In the genomic region with DNA sequence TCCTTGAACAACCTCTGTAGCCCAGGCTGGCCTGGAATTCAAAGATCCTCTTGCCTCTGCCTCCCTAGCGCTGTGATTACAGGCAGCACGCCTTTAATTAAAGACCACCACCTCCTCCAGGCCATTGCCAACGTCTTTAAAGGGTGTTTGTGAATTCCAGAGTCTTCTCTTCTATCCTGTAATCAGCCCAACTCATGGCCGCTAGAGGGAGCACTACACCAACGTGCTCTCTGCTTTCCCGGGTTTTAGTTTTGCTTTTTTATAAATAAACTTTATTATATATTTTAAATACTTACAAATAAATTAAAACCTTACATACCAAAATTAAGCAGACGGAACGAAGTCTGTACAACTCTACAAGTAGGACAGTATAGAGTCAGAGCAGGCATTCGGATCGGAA, we compare ENCODE assay signal across 8 mouse cellular contexts. TPM values are rescaled to one million over a fixed set of nuclear protein-coding genes. Genes with fewer than 3 reads are reported as not detected.
DNase-seq lines count a peak whose midpoint lies in the region; ATAC-seq and TF ChIP-seq lines count a peak whose summit lies in the region.

No protein-coding gene starts in this region.

- no peaks in the 10 kb centered on the region for H3K9me3 ChIP-seq in forebrain, postnatal 0 days (ENCODE audit: low read length)
- H3K9me3 ChIP-seq in hindbrain, postnatal 0 days (ENCODE audit: low read length): no peaks in the 10 kb centered on the region

- no peaks in the 10 kb centered on the region for H3K36me3 ChIP-seq in forebrain, postnatal 0 days (ENCODE audit: insufficient read depth)
- no peaks in the 10 kb centered on the region for H3K36me3 ChIP-seq in hindbrain, postnatal 0 days (ENCODE audit: insufficient read depth, low read length)

- H3K4me1 ChIP-seq in forebrain, postnatal 0 days (ENCODE audit: insufficient read depth): peaks cover 9% of the 10 kb centered on the region
- H3K4me1 ChIP-seq in hindbrain, postnatal 0 days (ENCODE audit: insufficient read depth, low read length): peaks cover 11% of the 10 kb centered on the region; the same call in 1 of the 2 replicates

- peak overlapping the region; percentile 42 for H3K4me2 ChIP-seq in forebrain, postnatal 0 days (ENCODE audit: low read depth)
- H3K4me2 ChIP-seq in hindbrain, postnatal 0 days (ENCODE audit: low read depth, low read length): peak overlapping the region; percentile 41

- H3K4me3 ChIP-seq in forebrain, postnatal 0 days (ENCODE audit: low read depth, low read length): peak overlapping the region; percentile 31
- peak overlapping the region; percentile 18; the same call in 1 of the 2 replicates for H3K4me3 ChIP-seq in hindbrain, postnatal 0 days (ENCODE audit: low read length)

- no peak for ATAC-seq in forebrain, postnatal 0 days
- ATAC-seq in hindbrain, postnatal 0 days: no peak
- 0 out of 2 replicates have a peak, but pooled peaks have one; percentile 22 for ATAC-seq in megakaryocyte progenitor cell, adult 5-6 weeks (replicated peaks; ENCODE audit: poor library complexity)

- WGBS in forebrain, postnatal 0 days: 5% methylated on average over 10 of the region's 10 CpGs
- 9% methylated on average over 10 of the region's 10 CpGs for WGBS in hindbrain, postnatal 0 days

- intact Hi-C loops in left cerebral cortex, postnatal 10 days (cut with DNase I): no loop called here

- TF ChIP-seq CTCF in forebrain, postnatal 0 days (IDR thresholded peaks at IDR 0.05; ENCODE audit: low read depth): peak; percentile 76
- TF ChIP-seq CTCF in hindbrain, postnatal 0 days (IDR thresholded peaks at IDR 0.05; ENCODE audit: low read depth): peak; percentile 79

- DNase-seq in right cerebral cortex, adult 18-20 months: peak; percentile 68
- DNase-seq in right cerebral cortex, postnatal 36 days (ENCODE audit: low spot score in 2 of 2): no peak
- DNase-seq in cerebellum, adult 9-10 months: peak; percentile 87
- peak; percentile 88 for DNase-seq in forebrain, postnatal 0 days
- peak; percentile 86 for DNase-seq in hindbrain, postnatal 0 days (ENCODE audit: low spot score)
- peak; percentile 73 to 79 for DNase-seq in left cerebral cortex, postnatal 10 days (ENCODE audit: extremely low spot score in 1 of 2, low spot score in 2 of 2)
- DNase-seq in spleen, postnatal 10 days (ENCODE audit: low spot score in 2 of 2): peak; percentile 77 to 90

- H3K27ac ChIP-seq in forebrain, postnatal 0 days (ENCODE audit: low read depth, low read length): peak overlapping the region; percentile 67
- no peak overlapping the region for H3K27ac ChIP-seq in hindbrain, postnatal 0 days

- H3K9ac ChIP-seq in forebrain, postnatal 0 days: no peak overlapping the region
- H3K9ac ChIP-seq in hindbrain, postnatal 0 days (replicated peaks; ENCODE audit: low read length): no peak overlapping the region

- H3K27me3 ChIP-seq in forebrain, postnatal 0 days (ENCODE audit: insufficient read depth, low read length): no peaks in the 10 kb centered on the region
- H3K27me3 ChIP-seq in hindbrain, postnatal 0 days (ENCODE audit: insufficient read depth, low read length): no peaks in the 10 kb centered on the region

RNA-seq across cellular contexts. Expression of a gene that starts 2.3 kb away (rescaled TPM):
- total RNA-seq in forebrain, postnatal 0 days (2014; rRNA removed): 105 and 131 TPM in 2 replicates
- polyA plus RNA-seq in forebrain, postnatal 0 days (2015; fragmentation: Nextera tagmentation; extraction: Ambion mirVana): 70.4 and 77.6 TPM in 2 replicates
- total RNA-seq in hindbrain, postnatal 0 days (2014; rRNA removed): 209 and 213 TPM in 2 replicates
- 81.9 and 82.8 TPM in 2 replicates for polyA plus RNA-seq in hindbrain, postnatal 0 days (2015; fragmentation: Nextera tagmentation; extraction: Ambion mirVana)
- total RNA-seq in left cerebral cortex, postnatal 10 days (2021): 10 to 100 TPM; 89.6 to 91.0 TPM
- total RNA-seq in megakaryocyte progenitor cell, adult 5-6 weeks (2015): 10.5 and 13.2 TPM in 2 replicates
- total RNA-seq in megakaryocyte progenitor cell, adult 5-6 weeks (2017): 19.9 and 25.7 TPM in 2 replicates

RNA-seq across cellular contexts. Expression of a gene that starts 18.7 kb away (rescaled TPM):
- 55.2 and 69.8 TPM in 2 replicates for total RNA-seq in forebrain, postnatal 0 days (2014; rRNA removed)
- 42.4 and 43.6 TPM in 2 replicates for polyA plus RNA-seq in forebrain, postnatal 0 days (2015; fragmentation: Nextera tagmentation; extraction: Ambion mirVana)
- total RNA-seq in hindbrain, postnatal 0 days (2014; rRNA removed): 84.5 and 95.4 TPM in 2 replicates
- polyA plus RNA-seq in hindbrain, postnatal 0 days (2015; fragmentation: Nextera tagmentation; extraction: Ambion mirVana): 38.2 and 40.5 TPM in 2 replicates
- 10 to 100 TPM; 46.1 to 47.1 TPM for total RNA-seq in left cerebral cortex, postnatal 10 days (2021)
- total RNA-seq in megakaryocyte progenitor cell, adult 5-6 weeks (2015): 40.1 and 46.2 TPM in 2 replicates
- 32.8 and 44.4 TPM in 2 replicates for total RNA-seq in megakaryocyte progenitor cell, adult 5-6 weeks (2017)

RNA-seq across cellular contexts. Expression of a gene that starts 36.6 kb away (rescaled TPM):
- 127 and 135 TPM in 2 replicates for total RNA-seq in forebrain, postnatal 0 days (2014; rRNA removed)
- polyA plus RNA-seq in forebrain, postnatal 0 days (2015; fragmentation: Nextera tagmentation; extraction: Ambion mirVana): 91.8 and 94.1 TPM in 2 replicates
- 128 and 156 TPM in 2 replicates for total RNA-seq in hindbrain, postnatal 0 days (2014; rRNA removed)
- 94.3 and 95.5 TPM in 2 replicates for polyA plus RNA-seq in hindbrain, postnatal 0 days (2015; fragmentation: Nextera tagmentation; extraction: Ambion mirVana)
- 100 to 1,000 TPM; 156 to 167 TPM for total RNA-seq in left cerebral cortex, postnatal 10 days (2021)
- 39.1 and 43.1 TPM in 2 replicates for total RNA-seq in megakaryocyte progenitor cell, adult 5-6 weeks (2015)
- total RNA-seq in megakaryocyte progenitor cell, adult 5-6 weeks (2017): 127 and 171 TPM in 2 replicates

RNA-seq across cellular contexts. Expression of a gene that starts 42.6 kb away (rescaled TPM):
- 54.1 and 57.8 TPM in 2 replicates for total RNA-seq in forebrain, postnatal 0 days (2014; rRNA removed)
- polyA plus RNA-seq in forebrain, postnatal 0 days (2015; fragmentation: Nextera tagmentation; extraction: Ambion mirVana): 38.9 and 45.9 TPM in 2 replicates
- 68.3 and 76.4 TPM in 2 replicates for total RNA-seq in hindbrain, postnatal 0 days (2014; rRNA removed)
- polyA plus RNA-seq in hindbrain, postnatal 0 days (2015; fragmentation: Nextera tagmentation; extraction: Ambion mirVana): 37.2 and 38.8 TPM in 2 replicates
- total RNA-seq in left cerebral cortex, postnatal 10 days (2021): 10 to 100 TPM; 21.8 to 24.7 TPM
- total RNA-seq in megakaryocyte progenitor cell, adult 5-6 weeks (2015): 26.4 and 31.9 TPM in 2 replicates
- total RNA-seq in megakaryocyte progenitor cell, adult 5-6 weeks (2017): 34.9 and 39.0 TPM in 2 replicates

RNA-seq across cellular contexts. Expression of a gene that starts 42.8 kb away (rescaled TPM):
- 37.9 and 39.5 TPM in 2 replicates for total RNA-seq in forebrain, postnatal 0 days (2014; rRNA removed)
- polyA plus RNA-seq in forebrain, postnatal 0 days (2015; fragmentation: Nextera tagmentation; extraction: Ambion mirVana): 34.4 and 36.7 TPM in 2 replicates
- total RNA-seq in hindbrain, postnatal 0 days (2014; rRNA removed): 31.1 and 31.6 TPM in 2 replicates
- 46.7 and 52.2 TPM in 2 replicates for polyA plus RNA-seq in hindbrain, postnatal 0 days (2015; fragmentation: Nextera tagmentation; extraction: Ambion mirVana)
- total RNA-seq in left cerebral cortex, postnatal 10 days (2021): 10 to 100 TPM; 56.3 to 63.5 TPM
- 7.0 and 13.6 TPM in 2 replicates for total RNA-seq in megakaryocyte progenitor cell, adult 5-6 weeks (2015)
- 1.7 and 4.3 TPM in 2 replicates for total RNA-seq in megakaryocyte progenitor cell, adult 5-6 weeks (2017)

Comparison
In these comparisons a context has a peak if more than half of its experiments do, and no peak if none do; other contexts are left out.
1. DNase-seq: peak in right cerebral cortex, adult 18-20 months (single experiment), cerebellum, adult 9-10 months (single experiment), forebrain, postnatal 0 days (single experiment), hindbrain, postnatal 0 days (single experiment), left cerebral cortex, postnatal 10 days (2 of 2) and spleen, postnatal 10 days (2 of 2); none in right cerebral cortex, postnatal 36 days (0 of 2).